Mouse (Mus musculus) liver, embryonic 13.5 days (tissue): ENCODE measurements around the gene Nr1h4. TPM values are rescaled to one million over a fixed set of nuclear protein-coding genes. Genes with fewer than 3 reads are reported as not detected.

Source experiments
- polyA plus RNA-seq: library from polyadenylated mRNA; unstranded; fragments of >200 nt; fragmentation: Nextera tagmentation; extraction: Ambion mirVana; gene quantifications from 2 replicates; pipeline ENCODE4 v1.2.1, GENCODE M21; 2015

The Nr1h4 gene
- polyA plus RNA-seq, 1 experiment from 2014 or later, result 2.9 TPM

Other genes with a start within 250 kb of the Nr1h4 start
- gene Ano4, start 188.8 kb downstream of the Nr1h4 start, polyA plus RNA-seq, result 0.09 and 0.18 TPM in 2 replicates
- 5.0 and 6.2 TPM in 2 replicates for gene Gas2l3, start 89.6 kb downstream of the Nr1h4 start, polyA plus RNA-seq
- gene Slc17a8, start 87.7 kb upstream of the Nr1h4 start, polyA plus RNA-seq, result 0.03 TPM in 1 of 2 replicates, not detected in the other
- gene Scyl2, start 152.7 kb upstream of the Nr1h4 start, polyA plus RNA-seq, result 4.3 and 5.1 TPM in 2 replicates
- gene Actr6, start 198.7 kb upstream of the Nr1h4 start, polyA plus RNA-seq, result 18.1 and 24.1 TPM in 2 replicates
- gene Uhrf1bp1l, start 211.4 kb upstream of the Nr1h4 start, polyA plus RNA-seq, result 10.5 and 15.1 TPM in 2 replicates